Mouse (Mus musculus) forebrain, embryonic 16.5 days (tissue): ENCODE measurements around the gene Fsd1l. TPM values are rescaled to one million over a fixed set of nuclear protein-coding genes. Genes with fewer than 3 reads are reported as not detected.

Experiments used
- ATAC-seq: fragments of 200-750 bp; cut with Nextera tagmentation; 2 replicates; pipeline ENCODE4 v1.8.0; 2017; ENCODE audit warnings: mild to moderate bottlenecking, moderate library complexity
- H3K27ac ChIP-seq: fragments of 300-500 bp; sonication (generic); 2 replicates; pipeline ENCODE4 v1.5.1; 2014; ENCODE audit warnings: low read length, control low read depth
- H3K27me3 ChIP-seq: fragments of 300-500 bp; sonication (generic); replicated peaks from 2 replicates; pipeline ENCODE4 v1.6.1; 2014; ENCODE audit warnings: low read length; ENCODE audit not compliant: control insufficient read depth, insufficient read depth
- H3K36me3 ChIP-seq: fragments of 300-500 bp; sonication (generic); 2 replicates; pipeline ENCODE4 v1.6.1; 2014; ENCODE audit not compliant: control insufficient read depth, insufficient read depth
- H3K4me1 ChIP-seq: fragments of 300-500 bp; sonication (generic); replicated peaks from 2 replicates; pipeline ENCODE4 v1.6.1; 2014; ENCODE audit warnings: low read length; ENCODE audit not compliant: control insufficient read depth, insufficient read depth
- H3K4me2 ChIP-seq: fragments of 300-500 bp; sonication (generic); 2 replicates; pipeline ENCODE4 v1.6.1; 2014; ENCODE audit warnings: mild to moderate bottlenecking, low read length, control low read depth
- H3K4me3 ChIP-seq: fragments of 300-500 bp; sonication (generic); replicated peaks from 2 replicates; pipeline ENCODE4 v1.5.1; 2014; ENCODE audit warnings: mild to moderate bottlenecking, low read length, control low read depth
- H3K9ac ChIP-seq: fragments of 300-500 bp; sonication (generic); replicated peaks from 2 replicates; pipeline ENCODE4 v1.6.1; 2014; ENCODE audit warnings: low read depth, low read length, control low read depth
- H3K9me3 ChIP-seq: fragments of 300-500 bp; sonication (generic); 2 replicates; pipeline ENCODE4 v1.6.1; 2016; ENCODE audit warnings: low read length; ENCODE audit not compliant: control insufficient read depth
- WGBS: fragments of 180-500 bp; shearing (Covaris S2); extraction: QIAGEN DNeasy Blood & Tissue Kit; methylation state at CpG from one replicate; pipeline ENCODE4 v1.1.7; 2014; 5-methylcytosine and 5-hydroxymethylcytosine counted together
- polyA plus RNA-seq: library from polyadenylated mRNA; unstranded; fragments of >200 nt; fragmentation: Nextera tagmentation; extraction: Ambion mirVana; gene quantifications from 2 replicates; pipeline ENCODE4 v1.2.1, GENCODE M21; 2015

The Fsd1l gene
- polyA plus RNA-seq = 43.8 and 51.8 TPM in 2 replicates

DNA sequence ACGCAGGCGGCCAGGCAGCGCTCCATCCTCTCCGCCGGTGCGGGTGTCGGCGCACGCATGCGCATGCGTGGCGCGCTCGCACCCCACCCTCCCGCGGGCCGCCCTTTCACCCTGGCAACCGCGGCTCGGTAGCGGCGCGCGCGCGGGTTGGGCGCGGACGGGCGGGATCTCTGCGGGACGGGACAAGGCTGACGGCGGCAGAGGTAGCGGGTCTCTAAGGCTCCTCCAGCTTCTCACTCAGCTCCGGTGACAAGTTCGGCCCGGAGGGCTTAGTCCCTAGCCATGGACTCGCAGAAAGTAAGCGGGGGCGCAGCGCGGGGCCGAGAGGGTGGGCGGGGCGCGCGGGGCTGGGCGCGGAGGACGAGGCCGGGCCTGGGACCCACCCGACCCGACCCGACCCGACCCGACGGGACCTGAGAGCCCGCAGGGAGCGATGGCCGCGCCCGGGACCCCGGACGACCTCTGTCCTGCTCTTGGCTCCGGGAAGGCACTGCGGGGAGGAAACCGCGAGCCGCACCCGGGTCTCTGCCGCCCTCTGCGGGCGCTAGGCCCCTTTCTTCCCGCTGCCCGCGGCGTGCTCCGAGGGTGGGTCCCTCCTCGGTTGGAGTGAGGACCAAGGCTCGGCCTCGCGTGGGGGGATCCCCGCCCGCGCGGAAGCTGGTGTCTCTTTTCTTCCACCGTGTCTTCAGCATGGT, at the start of gene Fsd1l:
TSS of gene Fsd1l (plus strand) at position 156 of the 695 bp plus-strand sequence.
- Histone ChIP-seq H3K36me3 (no peaks in the 10 kb centered on the region), H3K27ac (peak within 1 kb of the TSS; percentile 91), H3K9ac (peak within 1 kb of the TSS; percentile 77), H3K4me3 (peak within 1 kb of the TSS; percentile 89), H3K9me3 (no peaks in the 10 kb centered on the region), H3K4me1 (peaks cover 39% of the 10 kb centered on the region), H3K4me2 (peak within 1 kb of the TSS; percentile 75), H3K27me3 (no peaks in the 10 kb centered on the region)
- ATAC-seq = peak; percentile 92
- under 1% methylated on average over 69 of the region's 88 CpGs for WGBS

DNA sequence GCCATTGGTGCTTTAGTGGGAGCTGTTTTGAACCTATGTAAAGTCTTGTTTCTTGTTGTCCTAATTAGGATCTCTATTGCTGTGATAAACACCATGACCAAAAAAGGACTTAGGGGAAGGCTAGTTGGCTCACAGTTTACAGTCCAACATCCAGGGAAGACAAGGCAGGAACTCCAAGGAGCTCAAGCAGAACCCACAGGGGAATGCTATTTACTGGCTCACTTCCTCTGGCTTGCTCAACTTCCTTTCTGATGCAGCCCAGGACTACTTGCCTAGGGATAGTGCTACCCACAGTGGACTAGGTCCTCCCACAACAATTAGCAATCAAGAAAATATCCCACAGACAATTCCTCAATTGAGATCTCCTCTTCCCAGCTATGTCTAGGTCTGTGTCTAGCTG, 43.6 kb upstream of the Fsd1l start:
- Histone ChIP-seq H3K9ac (no peak overlapping the region), H3K4me3 (no peak overlapping the region), H3K4me1 (no peaks in the 10 kb centered on the region)

DNA sequence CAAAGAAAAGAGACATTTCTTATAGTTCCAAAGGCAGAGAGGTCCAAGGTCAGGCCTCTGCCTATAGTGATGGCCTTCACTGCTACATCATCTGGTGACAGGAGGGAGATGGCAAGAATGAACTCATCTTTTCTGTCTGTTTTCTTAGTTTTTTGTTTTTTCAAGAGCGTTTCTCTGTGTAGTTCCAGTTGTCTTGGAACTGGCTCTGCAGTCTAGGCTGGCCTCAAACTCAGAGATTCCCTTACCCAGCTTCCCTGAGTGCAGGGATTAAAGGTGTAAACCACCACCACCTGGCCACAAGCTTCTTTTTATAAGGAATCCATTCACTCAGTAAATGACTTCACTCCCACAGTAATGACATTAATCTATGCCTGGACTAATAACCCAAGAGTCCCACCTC, 42.3 kb upstream of the Fsd1l start:
- WGBS = 87% methylated on average over 1 of the region's 1 CpGs
- Histone ChIP-seq H3K27ac (no peak overlapping the region), H3K4me3 (no peak overlapping the region), H3K9ac (no peak overlapping the region), H3K9me3 (no peaks in the 10 kb centered on the region), H3K27me3 (no peaks in the 10 kb centered on the region), H3K36me3 (no peaks in the 10 kb centered on the region), H3K4me1 (0 out of 2 replicates have a peak, but pooled peaks cover under 1% of the 10 kb centered on the region), H3K4me2 (no peak overlapping the region)
- no peak for ATAC-seq

More for the DNA sequence above, 43.6 kb upstream of the Fsd1l start:
- no peak overlapping the region for H3K4me2 ChIP-seq
- no peaks in the 10 kb centered on the region for H3K36me3 ChIP-seq
- no peaks in the 10 kb centered on the region for H3K9me3 ChIP-seq
- no peak overlapping the region for H3K27ac ChIP-seq
- no peaks in the 10 kb centered on the region for H3K27me3 ChIP-seq
- no peak for ATAC-seq

DNA sequence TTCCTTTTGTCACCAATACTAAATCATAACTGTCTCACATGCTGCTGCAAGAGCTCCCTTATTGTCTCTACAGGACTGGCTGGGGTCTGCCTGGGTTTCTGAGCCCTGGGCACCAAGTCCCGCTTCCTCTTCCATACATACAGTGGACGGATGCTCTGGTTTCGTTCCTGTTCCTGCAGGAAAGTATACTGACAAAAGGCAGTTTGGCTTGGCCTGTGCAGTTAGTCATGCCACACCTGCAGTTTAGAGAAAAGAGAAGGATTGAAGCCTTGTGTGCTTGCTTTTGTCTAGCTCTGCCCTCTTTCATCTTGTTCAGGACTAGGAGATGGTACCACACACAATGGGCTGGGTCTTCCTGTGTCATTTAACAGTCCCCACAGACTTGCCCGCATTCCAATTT, 41.8 kb upstream of the Fsd1l start:
- Histone ChIP-seq H3K27ac (no peak overlapping the region), H3K9me3 (no peaks in the 10 kb centered on the region), H3K4me2 (no peak overlapping the region), H3K27me3 (no peaks in the 10 kb centered on the region), H3K9ac (no peak overlapping the region), H3K4me3 (no peak overlapping the region), H3K4me1 (0 out of 2 replicates have a peak, but pooled peaks cover 2% of the 10 kb centered on the region), H3K36me3 (no peaks in the 10 kb centered on the region)
- 83% methylated on average over 4 of the region's 4 CpGs for WGBS
- ATAC-seq = no peak

DNA sequence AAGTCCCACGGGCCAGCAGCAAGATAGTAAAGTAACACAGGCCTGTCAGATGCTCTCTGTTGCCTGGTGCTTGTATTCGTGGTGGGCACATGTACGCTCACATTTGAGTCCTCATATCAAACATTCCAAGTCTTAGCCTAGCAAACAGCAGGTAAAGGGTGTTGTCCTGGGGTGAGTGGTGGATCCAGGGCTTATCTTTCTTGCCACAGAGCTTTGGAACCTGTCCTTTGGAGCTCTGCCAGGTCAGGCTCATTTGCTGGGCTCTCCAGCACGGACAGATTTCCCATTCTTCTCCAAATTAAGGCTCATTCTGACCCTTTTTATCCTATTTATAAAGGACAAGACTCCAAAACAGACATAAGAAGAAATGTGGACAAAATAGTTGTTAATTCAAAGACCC, 41.1 kb upstream of the Fsd1l start:
- no peak for ATAC-seq
- no peaks in the 10 kb centered on the region for H3K27me3 ChIP-seq
- no peak overlapping the region for H3K4me3 ChIP-seq
- 0 out of 2 replicates have a peak, but pooled peaks cover 3% of the 10 kb centered on the region for H3K4me1 ChIP-seq
- 66% methylated on average over 4 of the region's 4 CpGs for WGBS
- no peaks in the 10 kb centered on the region for H3K9me3 ChIP-seq
- no peaks in the 10 kb centered on the region for H3K36me3 ChIP-seq
- H3K27ac ChIP-seq = no peak overlapping the region
- H3K9ac ChIP-seq = no peak overlapping the region
- no peak overlapping the region for H3K4me2 ChIP-seq

DNA sequence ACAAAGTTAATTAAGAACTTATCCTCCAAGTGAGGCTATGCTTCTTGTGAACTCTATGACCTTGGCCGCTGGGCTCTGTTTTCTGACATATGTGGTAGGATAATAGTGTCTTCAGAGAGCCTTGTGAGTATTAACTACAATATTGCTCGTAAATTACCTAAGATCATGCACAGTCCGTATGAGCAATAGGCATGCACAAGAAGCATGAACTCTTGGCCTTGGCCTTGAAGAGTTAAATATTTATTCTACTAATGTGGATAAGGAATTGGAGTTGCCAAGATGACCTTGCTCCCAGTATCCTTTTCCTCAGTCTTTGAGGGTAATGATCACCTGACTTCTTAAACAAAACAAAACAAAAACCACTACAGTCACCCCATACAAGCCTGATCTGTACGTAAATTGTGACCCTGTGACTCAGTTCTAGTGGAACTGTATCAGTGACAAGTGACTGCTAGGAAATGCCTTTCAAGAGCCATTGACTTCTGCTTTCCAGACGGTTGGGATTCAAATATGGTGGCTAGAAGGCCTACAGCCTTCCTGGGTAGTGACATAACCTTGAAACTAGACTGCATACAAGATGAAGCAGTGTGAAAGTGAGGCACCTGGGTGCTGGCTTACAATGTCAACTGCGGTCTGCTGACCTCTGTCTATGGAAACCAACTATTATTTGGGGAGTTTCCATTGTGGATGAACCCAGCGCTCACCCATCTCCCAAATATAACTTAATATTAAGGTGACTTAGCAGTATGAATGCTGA, 40.4 kb upstream of the Fsd1l start:
- WGBS = 90% methylated on average over 7 of the region's 7 CpGs
- Histone ChIP-seq H3K4me1 (peaks cover 7% of the 10 kb centered on the region; the same call in 1 of the 2 replicates), H3K27me3 (no peaks in the 10 kb centered on the region), H3K9me3 (no peaks in the 10 kb centered on the region), H3K4me2 (no peak overlapping the region), H3K9ac (no peak overlapping the region), H3K27ac (no peak overlapping the region), H3K4me3 (no peak overlapping the region), H3K36me3 (no peaks in the 10 kb centered on the region)
- no peak for ATAC-seq

DNA sequence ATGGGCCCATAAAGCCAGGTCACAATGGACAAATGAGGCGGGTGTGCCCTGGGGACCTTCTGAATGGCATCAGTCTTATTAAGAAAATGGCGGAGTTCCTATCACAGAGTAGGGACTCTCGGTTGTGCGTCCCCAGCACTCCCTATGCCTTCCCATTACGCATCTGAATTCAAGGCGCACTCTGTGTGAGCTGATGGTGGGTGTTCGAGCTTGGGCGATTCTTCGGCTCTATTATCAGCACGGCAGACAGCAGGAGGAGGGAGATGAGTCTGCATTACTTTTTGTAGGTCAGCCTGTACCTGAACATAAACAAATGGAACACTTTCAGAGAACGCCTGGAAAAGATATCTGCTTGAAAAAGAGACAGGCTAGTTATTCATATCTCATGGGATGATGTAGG, 39.7 kb upstream of the Fsd1l start:
- H3K9ac ChIP-seq = no peak overlapping the region
- H3K27me3 ChIP-seq = no peaks in the 10 kb centered on the region
- no peaks in the 10 kb centered on the region for H3K36me3 ChIP-seq
- peaks cover 7% of the 10 kb centered on the region; the same call in 1 of the 2 replicates for H3K4me1 ChIP-seq
- H3K4me3 ChIP-seq = no peak overlapping the region
- no peak overlapping the region for H3K27ac ChIP-seq
- ATAC-seq = 0 out of 2 replicates have a peak, but pooled peaks have one; percentile 34
- no peaks in the 10 kb centered on the region for H3K9me3 ChIP-seq
- no peak overlapping the region for H3K4me2 ChIP-seq
- WGBS = 91% methylated on average over 11 of the region's 11 CpGs

DNA sequence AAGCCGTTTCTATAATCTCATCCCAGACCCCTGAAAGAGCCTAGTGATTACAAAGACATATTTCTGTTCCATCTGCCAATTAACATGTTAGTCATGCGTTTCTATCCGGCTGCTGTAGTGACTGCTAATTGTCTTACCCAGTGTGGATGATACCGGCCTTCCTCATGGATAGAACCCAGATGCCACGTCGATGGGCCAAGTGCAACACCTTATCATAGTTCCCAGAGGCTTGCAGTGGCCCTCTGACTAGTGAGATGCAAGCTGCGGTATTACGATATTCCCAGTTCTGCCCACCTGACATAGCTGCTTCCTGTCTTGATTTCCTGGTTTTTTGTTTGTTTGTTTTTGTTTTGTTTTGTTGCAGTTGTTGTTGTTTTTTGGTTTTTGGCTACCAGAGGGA, 39.3 kb upstream of the Fsd1l start:
- 0 out of 2 replicates have a peak, but pooled peaks have one; percentile 13 for ATAC-seq
- WGBS = 65% methylated on average over 8 of the region's 8 CpGs

DNA sequence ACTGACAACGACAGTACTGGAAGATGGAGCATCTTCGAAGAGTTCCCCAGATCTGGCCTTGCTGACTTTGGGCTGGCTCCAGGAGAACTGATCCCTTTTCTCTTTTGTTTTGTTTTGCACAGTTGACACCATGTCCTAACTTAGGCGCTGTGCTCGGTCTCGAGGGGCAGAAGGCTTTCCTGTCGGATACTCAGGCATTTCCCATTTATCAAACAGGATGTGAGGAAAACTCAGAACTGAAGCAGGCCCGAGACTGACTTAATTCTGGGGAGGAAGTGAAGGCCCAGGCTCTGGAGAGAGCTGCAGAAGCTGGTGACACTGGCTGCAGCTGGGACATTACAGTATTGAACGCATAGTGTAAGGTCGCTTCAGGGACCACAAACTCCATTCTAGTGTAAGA, 38.9 kb upstream of the Fsd1l start:
- H3K27ac ChIP-seq = no peak overlapping the region
- no peak overlapping the region for H3K4me3 ChIP-seq
- H3K36me3 ChIP-seq = no peaks in the 10 kb centered on the region
- no peaks in the 10 kb centered on the region for H3K27me3 ChIP-seq
- H3K9me3 ChIP-seq = no peaks in the 10 kb centered on the region
- H3K4me1 ChIP-seq = peaks cover 7% of the 10 kb centered on the region; the same call in 1 of the 2 replicates
- no peak overlapping the region for H3K4me2 ChIP-seq
- 86% methylated on average over 9 of the region's 9 CpGs for WGBS
- no peak for ATAC-seq
- no peak overlapping the region for H3K9ac ChIP-seq

More for the DNA sequence above, 39.3 kb upstream of the Fsd1l start:
- no peak overlapping the region for H3K4me2 ChIP-seq
- no peak overlapping the region for H3K9ac ChIP-seq
- H3K27me3 ChIP-seq = no peaks in the 10 kb centered on the region
- H3K4me1 ChIP-seq = peaks cover 7% of the 10 kb centered on the region; the same call in 1 of the 2 replicates
- H3K4me3 ChIP-seq = no peak overlapping the region
- H3K27ac ChIP-seq = no peak overlapping the region
- no peaks in the 10 kb centered on the region for H3K9me3 ChIP-seq
- no peaks in the 10 kb centered on the region for H3K36me3 ChIP-seq
